Mouse (Mus musculus) midbrain, embryonic 16.5 days (tissue): ENCODE measurements at regions not wholly inside any gene's neighbourhood (a gene's known extent, or its start where the extent isn't known, plus 50 kb on each side); places are given as distances from the start of the nearest gene placed in this dataset.
A peak's percentile ranks its signal among the peaks of the same experiment; 100 is the strongest.

Experiments used
- ATAC-seq: fragments of 200-750 bp; cut with Nextera tagmentation; 2 replicates; pipeline ENCODE4 v1.8.0; 2017; ENCODE audit warnings: moderate TSS enrichment
- H3K27ac ChIP-seq: fragments of 300-500 bp; sonication (generic); 2 replicates; pipeline ENCODE4 v1.5.1; 2014; ENCODE audit warnings: mild to moderate bottlenecking, low read length, mixed read lengths
- H3K27me3 ChIP-seq: fragments of 300-500 bp; sonication (generic); 2 replicates; pipeline ENCODE4 v1.6.1; 2014; ENCODE audit warnings: low read depth, low read length, mixed read lengths; ENCODE audit not compliant: control insufficient read depth, insufficient read depth
- H3K36me3 ChIP-seq: fragments of 300-500 bp; sonication (generic); 2 replicates; pipeline ENCODE4 v1.6.1; 2014; ENCODE audit warnings: mild to moderate bottlenecking, low read length, moderate library complexity, mixed read lengths; ENCODE audit not compliant: control insufficient read depth, insufficient read depth
- H3K4me1 ChIP-seq: fragments of 300-500 bp; sonication (generic); 2 replicates; pipeline ENCODE4 v1.6.1; 2014; ENCODE audit warnings: mild to moderate bottlenecking, low read length, mixed read lengths; ENCODE audit not compliant: control insufficient read depth, insufficient read depth
- H3K4me2 ChIP-seq: fragments of 300-500 bp; sonication (generic); 2 replicates; pipeline ENCODE4 v1.6.1; 2014; ENCODE audit warnings: mild to moderate bottlenecking, low read length, mixed read lengths
- H3K4me3 ChIP-seq: fragments of 300-500 bp; sonication (generic); 2 replicates; pipeline ENCODE4 v1.5.1; 2014; ENCODE audit warnings: low read depth, mild to moderate bottlenecking, low read length, moderate library complexity, mixed read lengths
- H3K9ac ChIP-seq: fragments of 300-500 bp; sonication (generic); 2 replicates; pipeline ENCODE4 v1.6.1; 2014; ENCODE audit warnings: low read depth, low read length, mixed read lengths
- H3K9me3 ChIP-seq: fragments of 300-500 bp; sonication (generic); replicated peaks from 2 replicates; pipeline ENCODE4 v1.6.1; 2014; ENCODE audit warnings: mild to moderate bottlenecking, low read length, mixed read lengths; ENCODE audit not compliant: control insufficient read depth, poor library complexity, severe bottlenecking
- WGBS: fragments of 180-500 bp; shearing (Covaris S2); extraction: QIAGEN DNeasy Blood & Tissue Kit; methylation state at CpG from one replicate; pipeline ENCODE4 v1.1.7; 2014; 5-methylcytosine and 5-hydroxymethylcytosine counted together
- microRNA-seq: library from miRNA; unstranded; fragments of <30 nt; microRNA quantifications from one replicate; pipeline ENCODE4, GENCODE M21; 2017

DNA sequence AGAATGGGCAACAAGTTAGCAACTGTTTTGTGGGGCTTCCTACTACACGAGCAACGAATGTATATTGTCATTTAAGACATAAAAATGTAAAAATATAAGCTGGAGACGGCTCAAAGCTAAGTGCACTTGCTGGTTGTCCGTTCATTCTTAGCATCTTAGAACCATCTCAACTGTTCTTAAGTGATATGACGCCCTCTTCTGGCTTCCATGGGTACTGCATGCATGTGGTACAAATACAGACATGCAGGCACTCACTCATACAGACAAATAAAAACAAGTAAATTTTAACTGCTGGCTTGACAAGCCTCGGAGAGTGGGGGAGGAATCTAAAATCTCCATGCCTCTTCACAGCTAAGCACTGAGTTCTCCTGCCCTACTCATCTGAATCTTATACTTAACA lies 55.3 kb upstream of the Topaz1 start:
- Histone ChIP-seq H3K36me3 (no peaks in the 10 kb centered on the region), H3K27me3 (no peaks in the 10 kb centered on the region), H3K4me2 (no peak overlapping the region), H3K4me1 (peaks cover 10% of the 10 kb centered on the region; the same call in 1 of the 2 replicates), H3K27ac (no peak overlapping the region), H3K4me3 (no peak overlapping the region), H3K9ac (no peak overlapping the region), H3K9me3 (no peaks in the 10 kb centered on the region)
- ATAC-seq = no peak
- WGBS = 71% methylated on average over 6 of the region's 6 CpGs

DNA sequence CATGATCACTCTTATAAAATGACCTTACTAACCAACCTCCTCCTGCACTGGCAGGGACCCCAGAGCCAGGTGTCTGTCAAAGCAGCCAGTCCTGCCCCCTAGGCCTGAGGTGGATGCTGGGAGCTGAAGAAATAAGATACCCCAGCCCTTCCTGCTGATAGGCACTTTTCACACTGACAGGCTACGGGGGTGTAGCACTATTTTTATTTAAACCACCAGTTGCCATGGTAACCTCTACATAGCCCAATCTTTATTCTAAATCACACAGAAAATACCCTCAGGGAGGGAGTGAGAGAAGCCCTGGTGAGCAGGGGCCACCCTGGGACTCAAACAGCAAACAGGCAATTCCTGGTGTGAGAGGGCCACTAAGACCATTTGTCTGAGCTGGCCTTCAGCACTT lies 51.4 kb upstream of the Topaz1 start:
- no peak overlapping the region for H3K27ac ChIP-seq
- no peak overlapping the region for H3K4me3 ChIP-seq
- peaks cover 10% of the 10 kb centered on the region; the same call in 1 of the 2 replicates for H3K4me1 ChIP-seq
- H3K4me2 ChIP-seq = no peak overlapping the region
- H3K9me3 ChIP-seq = no peaks in the 10 kb centered on the region
- H3K9ac ChIP-seq = no peak overlapping the region
- H3K27me3 ChIP-seq = peaks cover 3% of the 10 kb centered on the region; the same call in 1 of the 2 replicates
- 3% methylated on average over 1 of the region's 1 CpGs for WGBS
- H3K36me3 ChIP-seq = no peaks in the 10 kb centered on the region
- peak; percentile 40; the same call in 1 of the 2 replicates for ATAC-seq

Small RNAs in the stretch of these regions (microRNA-seq; reads per million reads assigned to microRNA genes)
- 924 reads per million, percentile 79 among the genes with 10 or more reads in this experiment for gene Mir138-1
